Mouse (Mus musculus): ENCODE measurements around the gene Fgfr2.

Fgfr2 gene

DNA sequence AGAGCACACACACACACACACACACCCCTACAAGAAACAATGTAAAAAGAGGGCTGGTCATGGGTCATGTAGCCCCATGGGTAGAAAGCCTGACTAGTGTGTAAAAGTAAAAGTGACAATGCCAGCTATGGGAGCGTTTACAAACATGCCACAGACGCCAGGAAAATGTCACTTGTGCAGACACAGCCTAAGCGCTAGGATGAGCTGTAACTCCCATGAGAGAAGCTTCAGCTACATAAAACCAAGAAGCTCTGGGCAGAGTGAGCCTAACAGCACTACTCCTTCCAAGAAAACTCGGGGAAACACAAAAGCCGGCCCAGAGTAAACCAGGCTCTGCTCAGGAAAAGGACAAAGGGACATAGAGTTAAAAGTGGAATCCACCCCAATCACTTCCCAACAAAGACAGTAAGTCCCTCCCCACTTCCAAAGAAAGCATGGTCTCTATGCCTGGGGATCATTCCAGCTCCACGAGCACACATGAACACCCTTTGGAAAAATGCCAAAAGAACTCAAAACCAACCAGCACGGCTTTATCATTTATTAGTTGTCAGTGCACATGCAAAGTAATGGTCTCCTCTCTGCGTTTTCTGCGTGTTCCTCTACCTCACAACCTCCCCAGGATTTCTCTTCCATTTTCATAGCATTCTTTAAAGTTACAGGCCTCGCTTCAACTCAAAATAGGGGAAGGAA is 899.6 kb downstream of the Fgfr2 start:
- no peak for DNase-seq (ENCODE audit: low spot score)

DNA sequence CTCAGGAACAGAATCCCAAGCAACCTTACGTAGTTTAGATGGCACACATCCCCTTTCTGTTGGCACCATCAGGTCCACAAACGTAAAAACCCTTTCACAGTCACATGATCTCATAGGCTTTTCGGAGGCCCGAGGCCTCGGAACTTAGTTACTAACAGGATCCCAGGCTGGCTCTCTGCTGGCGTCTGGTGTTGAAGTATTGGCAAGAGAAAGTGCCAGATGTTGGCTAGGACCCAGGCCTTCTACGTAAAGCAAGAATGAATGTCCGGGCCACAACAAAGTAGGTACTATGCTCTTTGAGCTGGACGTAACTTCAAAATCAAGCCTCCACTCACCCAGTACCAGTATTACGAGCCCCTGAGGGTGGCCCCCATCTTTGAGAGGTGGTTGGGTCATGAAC is 909.1 kb downstream of the Fgfr2 start:
- no peak for DNase-seq (ENCODE audit: low spot score)

DNA sequence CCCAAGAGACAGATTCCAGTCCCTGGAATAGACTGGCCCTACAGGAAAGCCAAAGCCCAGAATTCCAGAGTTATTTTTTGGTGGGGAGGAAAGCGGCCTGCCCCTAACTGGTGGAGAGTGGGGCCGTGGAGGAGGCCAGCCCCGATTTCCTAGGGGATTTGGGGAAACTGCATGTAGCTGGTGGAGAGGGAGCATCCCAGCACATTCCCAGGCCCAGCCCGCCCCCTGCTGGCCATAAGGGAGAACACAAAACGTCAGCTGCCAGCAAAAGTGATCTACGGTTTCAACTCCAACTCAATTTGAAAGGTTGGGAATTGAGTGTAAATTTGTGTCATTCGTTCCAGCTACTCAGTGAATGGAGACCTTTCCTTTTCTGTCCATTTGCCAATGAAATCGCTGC is 909.7 kb downstream of the Fgfr2 start:
- peak; percentile 57 for DNase-seq (ENCODE audit: low spot score)

DNA sequence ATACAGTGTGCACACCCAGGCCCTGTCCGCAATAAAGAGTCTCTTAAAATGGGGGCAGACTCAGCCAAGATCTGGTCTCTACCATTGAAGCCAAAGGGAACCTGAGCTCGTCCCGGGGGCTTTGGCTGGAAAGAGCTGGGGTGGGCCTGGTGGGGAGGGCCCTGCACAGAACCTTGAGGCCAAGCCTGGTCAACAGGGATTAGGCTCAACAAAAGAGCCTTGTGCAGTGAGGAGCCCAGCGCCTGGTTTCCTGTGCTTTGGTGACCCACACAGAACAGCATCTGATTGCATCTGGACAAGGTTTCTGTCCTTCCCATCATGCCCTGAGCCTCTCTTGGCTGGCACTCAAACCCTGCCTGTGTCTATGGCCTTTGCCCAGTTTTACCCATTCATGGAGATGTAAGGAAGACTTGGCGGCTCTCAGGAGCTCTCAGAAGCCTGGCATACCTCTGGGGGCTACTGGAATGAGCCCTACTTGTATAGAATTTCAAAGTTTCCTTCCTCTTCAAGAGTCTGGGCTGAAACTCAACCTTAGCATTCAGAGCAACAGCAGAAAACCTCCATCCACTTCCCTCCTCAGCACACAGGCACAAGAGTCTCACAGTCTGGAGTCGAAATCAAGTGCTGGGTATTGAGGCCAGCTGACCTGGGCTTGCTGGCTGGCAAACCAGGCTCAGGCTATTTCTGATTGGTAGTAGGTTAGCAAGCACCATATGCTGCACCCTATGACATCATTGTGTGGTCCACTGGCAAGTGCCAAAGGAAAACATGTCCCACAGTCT is 911.0 kb downstream of the Fgfr2 start:
- DNase-seq (ENCODE audit: low spot score) = no peak

- DNase-seq (ENCODE audit: low spot score) = no peak
These were observed 912.5 kb downstream of the Fgfr2 start for GRCm38 (mm10) chr7:132210616-132211015.

DNA sequence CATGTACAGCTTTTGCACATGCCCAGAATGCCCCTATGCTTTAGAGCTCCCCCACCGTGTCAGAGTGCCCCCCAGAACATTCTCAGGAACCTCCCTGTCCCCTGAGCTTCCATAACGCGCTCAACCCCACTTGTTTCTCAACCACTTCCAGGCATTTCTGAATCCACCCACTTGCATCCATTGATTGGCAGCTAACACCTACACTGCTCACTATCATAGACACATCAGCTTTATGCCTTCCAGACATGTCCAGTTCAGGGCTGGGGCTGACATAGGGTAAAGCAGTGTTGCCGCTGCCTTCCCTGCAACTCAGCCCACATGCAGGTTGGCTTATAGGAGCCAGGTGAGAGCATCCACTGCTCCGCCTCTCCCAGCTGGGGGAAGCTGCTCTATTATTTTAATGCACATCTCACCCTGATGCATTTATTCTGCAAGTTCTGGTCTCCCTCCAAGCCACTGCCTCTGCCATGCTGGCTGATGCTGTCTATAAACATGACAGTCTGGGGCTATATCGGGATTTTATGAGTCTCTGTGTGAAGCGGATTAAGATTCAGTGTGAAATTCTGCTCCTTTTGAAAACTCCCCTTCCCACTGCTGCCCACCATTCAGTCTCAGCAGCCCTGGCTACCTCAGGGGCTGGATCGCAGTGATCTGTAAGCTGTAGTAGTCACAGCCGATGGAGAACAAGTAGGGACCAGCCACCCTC is 914.1 kb downstream of the Fgfr2 start:
- no peak for DNase-seq (ENCODE audit: low spot score)

GRCm38 (mm10) chr7:132204073-132204612 is 919.0 kb downstream of the Fgfr2 start:
- DNase-seq (ENCODE audit: low spot score) = no peak

- no peak for DNase-seq (ENCODE audit: low spot score)
These were observed 923.5 kb downstream of the Fgfr2 start for GRCm38 (mm10) chr7:132199686-132200085.

DNA sequence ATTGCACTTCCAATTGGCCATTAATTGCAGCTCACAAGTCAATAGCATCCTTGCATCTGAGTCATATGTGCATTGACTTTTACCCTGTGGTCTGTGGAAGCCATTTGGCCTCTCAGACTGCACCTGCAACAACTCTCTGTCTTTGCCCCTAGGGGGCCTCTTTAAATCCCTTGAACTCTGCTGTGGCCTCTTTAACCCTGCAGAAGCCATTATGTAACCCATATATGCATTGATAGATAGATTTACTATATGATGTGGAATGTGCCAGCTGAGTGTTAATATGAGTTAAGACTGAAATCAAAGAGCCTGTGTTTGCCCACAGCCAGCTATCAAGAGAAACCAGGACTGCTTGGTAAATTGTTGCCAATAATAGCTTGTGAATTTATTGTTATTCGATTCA is 924.3 kb downstream of the Fgfr2 start:
- DNase-seq (ENCODE audit: low spot score) = no peak

DNA sequence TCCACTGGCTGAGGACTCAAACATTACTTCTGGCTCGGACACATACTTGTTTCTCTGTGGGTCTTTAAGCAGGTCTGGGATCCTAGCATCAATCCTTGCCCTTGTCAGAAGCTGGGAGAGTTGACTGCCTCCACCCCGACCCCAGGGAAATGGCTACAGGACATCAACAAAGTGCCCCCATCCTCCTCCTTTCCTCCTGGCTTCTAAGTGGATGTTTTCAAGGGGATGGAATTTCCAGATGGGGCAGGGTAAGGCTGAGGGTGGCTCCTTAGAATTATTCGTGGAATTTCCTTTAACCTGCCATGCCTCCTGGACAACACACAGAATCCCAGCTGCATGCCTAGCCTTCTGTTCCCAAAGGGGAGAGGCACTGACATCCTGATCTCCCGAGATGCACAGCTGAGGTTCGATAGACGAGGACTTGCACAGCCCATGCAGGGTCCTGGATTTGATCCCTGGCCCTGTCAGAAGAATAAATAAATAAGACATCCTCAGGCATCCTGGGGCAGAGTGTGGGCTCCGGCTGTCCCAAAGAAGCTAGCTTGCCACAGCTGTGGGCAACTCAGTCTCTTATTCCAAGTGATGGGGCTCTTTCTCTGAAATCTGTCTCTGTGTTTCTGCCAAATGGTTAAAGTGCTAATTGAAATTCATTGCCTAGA is 925.2 kb downstream of the Fgfr2 start:
- DNase-seq (ENCODE audit: low spot score) = no peak

GRCm38 (mm10) chr7:132196581-132196980 is 926.6 kb downstream of the Fgfr2 start:
- no peak for DNase-seq (ENCODE audit: low spot score)

- DNase-seq (ENCODE audit: low spot score) = no peak
These were observed 929.5 kb downstream of the Fgfr2 start for GRCm38 (mm10) chr7:132193606-132194005.

DNA sequence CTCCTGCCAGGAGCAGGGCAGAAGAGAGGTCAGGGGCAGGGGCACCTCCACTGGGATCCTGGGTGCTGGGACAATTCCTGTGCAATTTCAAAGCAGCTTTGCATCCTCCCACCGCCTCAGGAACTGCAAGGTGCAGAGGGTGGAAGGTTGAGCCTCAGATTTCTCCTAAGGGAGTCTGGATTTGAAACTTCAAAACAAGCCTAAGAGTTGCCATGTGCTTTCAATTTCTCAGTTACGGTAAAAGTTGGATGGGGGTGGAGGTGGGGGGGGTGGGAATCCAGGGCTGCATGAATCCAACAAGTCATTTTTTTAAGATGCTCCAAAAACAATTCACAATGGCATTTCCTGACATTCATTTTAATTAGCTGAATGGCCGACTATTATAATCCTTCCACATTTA is 935.7 kb downstream of the Fgfr2 start:
- DNase-seq (ENCODE audit: low spot score) = no peak

- DNase-seq (ENCODE audit: low spot score) = no peak
These were observed 939.2 kb downstream of the Fgfr2 start for GRCm38 (mm10) chr7:132183892-132184404.

GRCm38 (mm10) chr7:132181586-132182198 is 941.5 kb downstream of the Fgfr2 start:
- DNase-seq (ENCODE audit: low spot score) = no peak

- no peak for DNase-seq (ENCODE audit: low spot score)
These were observed 942.1 kb downstream of the Fgfr2 start for GRCm38 (mm10) chr7:132181042-132181441.

DNA sequence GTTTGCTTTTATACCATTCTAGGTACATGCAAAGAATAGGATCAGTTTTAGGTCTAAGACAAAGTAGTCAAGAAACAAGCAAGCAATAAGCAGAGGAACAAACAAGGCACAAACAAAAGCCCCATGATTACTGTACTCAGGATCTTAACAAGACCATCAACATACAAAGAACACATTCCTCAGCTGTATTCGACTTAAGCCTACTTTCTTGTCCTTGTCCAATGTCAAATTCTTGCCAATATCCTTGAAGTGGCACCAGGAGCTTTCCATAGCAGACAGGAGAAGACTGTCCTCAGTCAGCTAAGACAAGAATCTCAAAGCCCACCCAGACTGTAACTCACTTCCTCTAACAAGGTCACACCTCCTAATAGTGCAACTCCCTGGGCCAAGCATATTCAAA is 944.1 kb downstream of the Fgfr2 start:
- DNase-seq (ENCODE audit: low spot score) = no peak

- no peak for DNase-seq (ENCODE audit: low spot score)
These were observed 948.4 kb downstream of the Fgfr2 start for GRCm38 (mm10) chr7:132174787-132175186.

DNA sequence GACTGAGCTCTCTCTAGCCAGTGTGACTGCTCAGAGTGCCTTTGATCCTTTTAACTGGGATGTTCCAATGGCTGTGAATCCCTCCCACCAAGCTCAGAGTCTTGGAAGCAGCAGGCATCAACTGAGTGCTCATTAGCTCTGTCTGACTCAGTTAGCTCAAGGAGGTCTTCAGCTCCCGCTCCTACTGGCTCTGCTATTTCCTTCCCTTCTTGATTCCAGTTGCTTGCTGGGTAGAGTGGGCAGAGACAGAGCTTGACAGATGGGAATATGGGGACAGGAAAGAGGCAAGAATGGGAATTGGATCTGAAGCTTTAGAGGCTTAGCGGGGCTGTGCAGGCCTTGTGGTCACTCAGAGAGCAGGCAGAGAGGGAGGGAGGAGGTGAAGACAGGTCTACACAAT is 948.9 kb downstream of the Fgfr2 start:
- no peak for DNase-seq (ENCODE audit: low spot score)

DNA sequence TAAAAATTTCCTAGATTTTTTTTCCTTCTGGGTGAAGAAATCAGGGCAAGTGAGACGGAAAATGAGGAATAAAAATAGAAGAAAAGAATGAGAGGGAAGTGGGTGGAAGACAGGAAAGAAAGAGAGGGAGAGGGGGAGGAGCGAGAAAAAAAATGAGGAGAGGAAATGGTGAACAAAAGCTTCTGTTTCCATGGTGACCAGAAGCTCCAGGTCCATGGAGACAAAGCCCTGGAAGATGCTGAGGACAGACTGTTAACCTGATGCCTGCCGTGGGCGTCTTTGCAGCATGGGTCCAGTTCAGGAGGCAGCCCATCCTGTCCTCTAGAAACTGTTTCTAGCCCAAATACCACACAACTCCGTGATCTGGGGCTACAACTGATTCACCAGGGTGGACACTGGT is 950.9 kb downstream of the Fgfr2 start:
- DNase-seq (ENCODE audit: low spot score) = no peak

- DNase-seq (ENCODE audit: low spot score) = no peak
These were observed 951.4 kb downstream of the Fgfr2 start for GRCm38 (mm10) chr7:132171716-132172115.
